Mouse (Mus musculus) layer of hippocampus, postnatal 10 days (tissue): Measurements from ENCODE around the gene Xlr5a. TPM values are rescaled to one million over a fixed set of nuclear protein-coding genes. Genes with fewer than 3 reads are reported as not detected.
A peak's percentile ranks its signal among the peaks of the same experiment; 100 is the strongest.
"Not testable (repeated sequence)": the region's sequence is repeated elsewhere in the genome, so short reads cannot be mapped to it uniquely, and the experiment has no call there.

Source experiments
- DNase-seq, 2 experiments: peaks; one replicate each; pipeline ENCODE4 v3.0.0; 2021; ENCODE audit warnings: low spot score in 2 of 2
- total RNA-seq, 2 experiments: library from RNA; stranded (reverse); gene quantifications; 2 replicates each; pipeline ENCODE4 v1.2.3; 2021

The Xlr5a gene
- total RNA-seq, 2 experiments from 2014 or later: not detected

- DNase-seq: not testable (repeated sequence)
Observed at GRCm38 (mm10) chrX:73148496-73148895, 144.3 kb downstream of the Xlr5a start, which contains the start of gene Xlr5b. Gene Xlr5b (plus strand): TSS chrX:73148796.

- DNase-seq: not testable (repeated sequence)
Observed at GRCm38 (mm10) chrX:73143218-73143618, 149.6 kb downstream of the Xlr5a start.

GRCm38 (mm10) chrX:73122859-73123829 is 169.6 kb downstream of the Xlr5a start:
- not testable (repeated sequence) for DNase-seq

- DNase-seq: not testable (repeated sequence)
Observed at GRCm38 (mm10) chrX:73116747-73117146, 176.0 kb downstream of the Xlr5a start, which contains the start of gene Gm14685. Gene Gm14685 (plus strand): TSS chrX:73117047.

- not testable (repeated sequence) for DNase-seq
Observed at GRCm38 (mm10) chrX:73096941-73097508, 195.8 kb downstream of the Xlr5a start, which contains the start of gene Xlr3a. Gene Xlr3a (minus strand): TSS chrX:73097095.

DNA sequence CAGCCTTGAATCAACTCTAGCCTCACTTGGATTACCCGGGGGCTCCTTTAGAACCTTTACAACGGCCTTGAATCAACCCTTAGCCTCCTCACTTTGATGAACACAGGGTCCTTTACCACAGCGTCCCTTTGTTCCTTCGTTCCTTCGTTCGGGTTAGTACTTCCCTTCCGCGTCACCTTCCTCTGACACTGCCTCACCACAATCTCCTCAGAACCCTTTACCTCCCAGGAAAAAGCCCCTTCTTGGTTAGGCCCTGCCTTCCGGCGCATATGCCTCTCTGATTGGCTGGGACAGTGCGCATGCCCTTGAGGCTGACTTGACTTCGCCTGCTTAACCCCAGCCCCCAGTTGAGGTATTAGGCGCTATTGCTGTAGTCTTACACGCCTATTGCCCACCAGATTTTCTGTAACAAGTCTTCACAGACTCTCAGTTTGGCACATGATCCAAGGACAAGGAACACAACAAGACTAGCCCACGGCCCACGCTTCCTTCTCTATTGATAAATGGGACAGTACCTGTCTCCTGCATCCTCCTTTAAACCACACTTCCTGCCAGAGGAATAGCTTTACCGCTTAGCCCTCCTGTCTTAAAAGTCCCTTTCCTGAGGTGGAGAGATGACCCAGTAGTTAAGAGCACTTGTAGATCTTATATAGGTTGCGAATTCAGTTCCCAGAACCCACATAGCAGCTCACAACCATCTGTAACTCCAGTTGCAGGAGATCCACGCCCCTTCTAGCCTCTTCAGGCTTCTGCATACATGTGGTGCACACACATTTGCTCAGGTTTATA is 210.3 kb downstream of the Xlr5a start, which contains the start of gene Xlr4a:
TSS of gene Xlr4a (minus strand) at position 212 of the 789 bp plus-strand sequence.
- not testable (repeated sequence) for DNase-seq

DNA sequence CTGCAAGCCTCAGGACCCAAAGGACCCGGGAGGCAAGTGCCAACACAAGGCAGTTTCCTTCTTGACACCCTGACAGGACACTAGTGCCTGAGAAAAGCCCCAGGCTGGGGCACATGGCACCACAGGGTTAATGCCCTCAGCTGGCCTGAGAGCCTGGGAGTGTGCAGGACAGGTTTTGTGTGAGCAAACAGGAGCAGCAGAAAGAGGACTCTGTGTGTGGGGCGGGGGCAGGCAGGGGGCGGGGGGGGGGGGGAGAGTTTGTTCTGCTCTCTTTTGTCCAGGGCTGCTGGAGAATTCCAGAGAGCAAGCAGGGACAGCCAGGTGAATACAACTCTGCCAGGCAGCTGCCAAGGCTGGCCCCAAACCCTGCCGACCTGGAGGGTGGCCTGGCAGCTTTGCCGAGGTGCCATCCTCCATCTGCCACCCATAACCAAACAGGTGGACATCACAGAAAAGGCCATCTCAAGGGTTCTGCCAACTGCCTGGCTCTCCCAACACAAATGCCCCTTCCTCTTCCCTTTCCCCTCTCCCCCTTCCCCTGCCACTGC is 225.9 kb downstream of the Xlr5a start:
- DNase-seq: not testable (repeated sequence)

DNA sequence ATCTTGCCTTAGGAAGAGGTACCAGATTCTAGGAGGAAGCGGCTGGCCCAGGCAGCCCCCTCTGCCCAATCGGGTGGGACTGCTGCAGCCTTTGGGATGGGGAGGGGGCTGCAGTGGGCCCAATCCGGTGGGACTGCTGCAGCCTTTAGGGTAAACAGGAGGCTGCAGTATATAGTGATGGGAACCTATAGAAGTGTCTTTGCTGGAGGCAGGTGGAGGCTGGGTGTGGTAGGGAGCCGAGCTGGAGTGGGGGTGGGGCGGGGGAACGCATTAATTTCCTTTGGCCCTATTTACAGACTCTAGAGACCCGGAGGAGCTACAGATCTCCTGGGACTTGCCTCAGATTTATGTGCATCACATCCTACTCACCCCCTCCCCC is 228.4 kb downstream of the Xlr5a start, which contains the start of gene Pnma3:
TSS of gene Pnma3 (plus strand) at position 373 of the 379 bp plus-strand sequence.
- peak in 1 of 2 experiments; percentile 16 for DNase-seq

DNA sequence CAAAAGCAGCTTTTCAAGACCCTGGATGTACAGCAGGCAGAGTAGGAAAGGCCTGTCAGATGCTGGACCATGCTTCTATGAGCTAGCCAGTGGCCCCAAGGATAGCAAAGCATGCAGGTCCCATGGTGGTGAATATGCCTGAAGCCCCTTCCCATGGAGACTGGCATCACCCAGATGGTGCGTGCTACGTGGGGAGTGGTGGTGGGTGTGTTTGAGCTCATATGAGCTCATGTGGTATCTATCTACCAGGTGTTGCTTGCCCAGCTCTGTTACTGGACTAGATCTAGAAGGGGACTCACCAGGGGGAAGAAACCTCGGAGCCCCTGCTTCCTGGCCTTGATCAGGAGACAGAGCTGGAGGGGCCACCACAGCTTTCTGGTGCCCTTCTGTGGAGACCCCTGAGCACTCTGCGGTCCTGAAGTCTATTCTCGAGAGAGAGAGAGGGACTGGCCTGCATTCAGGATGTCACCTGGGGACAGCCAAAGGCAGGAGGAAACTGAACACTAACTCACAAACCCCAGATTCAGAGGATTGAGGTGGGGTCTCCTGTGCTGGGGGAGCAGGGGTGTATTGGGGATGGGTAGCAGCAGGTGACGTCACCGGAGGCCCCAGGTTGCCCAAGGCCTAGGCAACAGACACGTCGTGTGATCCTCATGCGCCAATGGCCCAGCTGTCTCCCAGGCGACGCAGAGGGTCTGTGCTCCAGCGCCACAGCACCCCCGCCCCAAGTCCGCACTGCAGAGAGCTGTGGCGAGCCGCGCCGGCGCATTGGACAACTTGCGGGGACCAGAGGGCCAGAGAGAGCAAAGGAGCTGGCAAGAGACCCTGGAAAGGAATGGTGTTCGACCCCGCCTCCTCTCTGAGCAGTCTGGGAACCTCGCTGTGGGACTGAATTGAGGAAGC is 229.0 kb downstream of the Xlr5a start:
- peak; percentile 45 to 63 for DNase-seq

GRCm38 (mm10) chrX:73062323-73062722 is 230.5 kb downstream of the Xlr5a start:
- no peak for DNase-seq

- no peak for DNase-seq
Observed at GRCm38 (mm10) chrX:73061528-73061927, 231.2 kb downstream of the Xlr5a start.

Other genes with a start within 250 kb of the Xlr5a start
- gene Pnma3, start 228.2 kb downstream of the Xlr5a start, total RNA-seq: 10 to 100 TPM; 25.5 to 28.1 TPM
- gene Xlr4a, start 210.5 kb downstream of the Xlr5a start, total RNA-seq: under 1 TPM in 1 of 2 experiments, not detected in 1; 0.32 TPM
- gene Xlr3a, start 195.9 kb downstream of the Xlr5a start, total RNA-seq: under 1 TPM; 0.62 to 0.80 TPM
- 1 to 10 TPM; 1.8 to 2.3 TPM for gene Gm14685, start 175.9 kb downstream of the Xlr5a start, total RNA-seq
- not detected for gene Xlr5b, start 144.2 kb downstream of the Xlr5a start, total RNA-seq
- gene DXBay18, start 143.5 kb downstream of the Xlr5a start, total RNA-seq: 1 to 10 TPM in 1 of 2 experiments, under 1 TPM in 1; 0.48 to 2.1 TPM
- gene Spin2d, start 116.0 kb downstream of the Xlr5a start, total RNA-seq: not detected
- gene Xlr3b, start 100.8 kb downstream of the Xlr5a start, total RNA-seq: 1 to 10 TPM; 4.1 to 7.0 TPM
- gene Xlr4b, start 78.6 kb downstream of the Xlr5a start, total RNA-seq: under 1 TPM in 1 of 2 experiments, not detected in 1; 0.51 TPM
- 10 to 100 TPM; 13.4 to 15.2 TPM for gene F8a, start 64.7 kb downstream of the Xlr5a start, total RNA-seq
- gene Xlr4c, start 49.8 kb downstream of the Xlr5a start, total RNA-seq: not detected
- not detected for gene Xlr3c, start 27.6 kb downstream of the Xlr5a start, total RNA-seq
- not detected for gene Xlr5c, start within 50 bp of the Xlr5a start, total RNA-seq
- not detected for gene Gm45015, start 43.9 kb upstream of the Xlr5a start, total RNA-seq
- 10 to 100 TPM; 12.1 to 16.1 TPM for gene Zfp275, start 49.6 kb upstream of the Xlr5a start, total RNA-seq
- gene Gm18336, start 105.8 kb upstream of the Xlr5a start, total RNA-seq: under 1 TPM; 0.16 to 0.29 TPM
- gene Zfp92, start 118.1 kb upstream of the Xlr5a start, total RNA-seq: 1 to 10 TPM; 3.2 to 4.9 TPM
- not detected for gene Trex2, start 142.4 kb upstream of the Xlr5a start, total RNA-seq
- 10 to 100 TPM; 18.4 to 19.7 TPM for gene Haus7, start 166.1 kb upstream of the Xlr5a start, total RNA-seq
- 10 to 100 TPM; 48.6 to 48.8 TPM for gene Bgn, start 190.6 kb upstream of the Xlr5a start, total RNA-seq
- gene Atp2b3, start 210.1 kb upstream of the Xlr5a start, total RNA-seq: 10 to 100 TPM; 90.9 to 95.2 TPM